Mouse (Mus musculus) lung, embryonic 16.5 days (tissue): Measurements from ENCODE around the gene Gm973. TPM values are rescaled to one million over a fixed set of nuclear protein-coding genes. Genes with fewer than 3 reads are reported as not detected.

Source experiments
- ATAC-seq: fragments of 200-750 bp; cut with Nextera tagmentation; 2 replicates; pipeline ENCODE4 v1.8.0; 2017; ENCODE audit warnings: low read depth, mild to moderate bottlenecking, moderate library complexity
- H3K27ac ChIP-seq: fragments of 300-500 bp; sonication (generic); 2 replicates; pipeline ENCODE4 v1.5.1; 2014; ENCODE audit warnings: mild to moderate bottlenecking, control low read depth, low read length
- H3K27me3 ChIP-seq: fragments of 300-500 bp; sonication (generic); 2 replicates; pipeline ENCODE4 v1.6.1; 2014; ENCODE audit warnings: low read depth, low read length, mixed read lengths; ENCODE audit not compliant: control insufficient read depth, insufficient read depth
- H3K36me3 ChIP-seq: fragments of 300-500 bp; sonication (generic); 2 replicates; pipeline ENCODE4 v1.6.1; 2014; ENCODE audit warnings: low read length; ENCODE audit not compliant: control insufficient read depth, insufficient read depth
- H3K4me1 ChIP-seq: fragments of 300-500 bp; sonication (generic); replicated peaks from 2 replicates; pipeline ENCODE4 v1.6.1; 2014; ENCODE audit warnings: low read length, mixed read lengths; ENCODE audit not compliant: control insufficient read depth, insufficient read depth
- H3K4me2 ChIP-seq: fragments of 300-500 bp; sonication (generic); 2 replicates; pipeline ENCODE4 v1.6.1; 2014; ENCODE audit warnings: low read depth, low read length, control low read depth
- H3K4me3 ChIP-seq: fragments of 300-500 bp; sonication (generic); 2 replicates; pipeline ENCODE4 v1.5.1; 2014; ENCODE audit warnings: mild to moderate bottlenecking, low read length, control low read depth
- H3K9ac ChIP-seq: fragments of 300-500 bp; sonication (generic); 2 replicates; pipeline ENCODE4 v1.6.1; 2014; ENCODE audit warnings: low read length, control low read depth
- H3K9me3 ChIP-seq: fragments of 300-500 bp; sonication (generic); 2 replicates; pipeline ENCODE4 v1.6.1; 2016; ENCODE audit warnings: low read length; ENCODE audit not compliant: control insufficient read depth
- WGBS: fragments of 180-500 bp; shearing (Covaris S2); extraction: QIAGEN DNeasy Blood & Tissue Kit; methylation state at CpG from one replicate; pipeline ENCODE4 v1.1.7; 2014; 5-methylcytosine and 5-hydroxymethylcytosine counted together
- polyA plus RNA-seq: library from polyadenylated mRNA; unstranded; fragments of >200 nt; fragmentation: Nextera tagmentation; extraction: Ambion mirVana; gene quantifications from 2 replicates; pipeline ENCODE4 v1.2.1, GENCODE M21; 2015

Gm973 gene
- polyA plus RNA-seq, 1 experiment from 2014 or later: 2.0 TPM

GRCm38 (mm10) chr1:59571502-59571901, 55.4 kb downstream of the Gm973 start:
- WGBS: 80% methylated on average over 3 of the region's 3 CpGs
- H3K4me1 ChIP-seq: peaks cover 2% of the 10 kb centered on the region; the same call in 1 of the 2 replicates
- H3K27ac ChIP-seq: no peak overlapping the region
- no peak overlapping the region for H3K4me2 ChIP-seq
- H3K27me3 ChIP-seq: no peaks in the 10 kb centered on the region
- no peaks in the 10 kb centered on the region for H3K36me3 ChIP-seq
- H3K4me3 ChIP-seq: no peak overlapping the region
- no peak overlapping the region for H3K9ac ChIP-seq
- no peak for ATAC-seq
- H3K9me3 ChIP-seq: no peaks in the 10 kb centered on the region

GRCm38 (mm10) chr1:59573843-59574242, 57.8 kb downstream of the Gm973 start:
- Histone ChIP-seq H3K4me2 (no peak overlapping the region), H3K9me3 (no peaks in the 10 kb centered on the region)
- no peak for ATAC-seq

GRCm38 (mm10) chr1:59574262-59575187, 58.5 kb downstream of the Gm973 start:
- peak overlapping the region; percentile 18; the same call in 1 of the 2 replicates for H3K4me3 ChIP-seq
- no peak overlapping the region for H3K27ac ChIP-seq

More at GRCm38 (mm10) chr1:59573843-59574242, 57.8 kb downstream of the Gm973 start:
- H3K27ac ChIP-seq: no peak overlapping the region
- 82% methylated on average over 3 of the region's 3 CpGs for WGBS
- H3K9ac ChIP-seq: no peak overlapping the region
- peaks cover 3% of the 10 kb centered on the region for H3K4me1 ChIP-seq
- no peaks in the 10 kb centered on the region for H3K36me3 ChIP-seq
- H3K27me3 ChIP-seq: no peaks in the 10 kb centered on the region
- H3K4me3 ChIP-seq: no peak overlapping the region

GRCm38 (mm10) chr1:59578770-59579169, 62.7 kb downstream of the Gm973 start:
- Histone ChIP-seq H3K4me3 (no peak overlapping the region), H3K27ac (no peak overlapping the region; the same call in 1 of the 2 replicates), H3K9ac (no peak overlapping the region), H3K4me2 (no peak overlapping the region), H3K4me1 (peaks cover 23% of the 10 kb centered on the region), H3K27me3 (no peaks in the 10 kb centered on the region), H3K36me3 (no peaks in the 10 kb centered on the region), H3K9me3 (no peaks in the 10 kb centered on the region)
- no peak for ATAC-seq
- WGBS: 36% methylated on average over 4 of the region's 4 CpGs

More at GRCm38 (mm10) chr1:59574262-59575187, 58.5 kb downstream of the Gm973 start:
- Histone ChIP-seq H3K9me3 (no peaks in the 10 kb centered on the region), H3K4me2 (peak overlapping the region; percentile 41; the same call in 1 of the 2 replicates), H3K36me3 (no peaks in the 10 kb centered on the region), H3K9ac (peak overlapping the region; percentile 43), H3K4me1 (peaks cover 9% of the 10 kb centered on the region), H3K27me3 (no peaks in the 10 kb centered on the region)
- ATAC-seq: 0 out of 2 replicates have a peak, but pooled peaks have one; percentile 26
- 44% methylated on average over 21 of the region's 21 CpGs for WGBS

GRCm38 (mm10) chr1:59579327-59579726, 63.3 kb downstream of the Gm973 start:
- peaks cover 25% of the 10 kb centered on the region for H3K4me1 ChIP-seq
- no peak overlapping the region for H3K4me2 ChIP-seq
- no peak overlapping the region; the same call in 1 of the 2 replicates for H3K9ac ChIP-seq
- 8% methylated on average over 5 of the region's 5 CpGs for WGBS
- H3K27ac ChIP-seq: peak overlapping the region; percentile 84
- no peaks in the 10 kb centered on the region for H3K9me3 ChIP-seq
- no peaks in the 10 kb centered on the region for H3K27me3 ChIP-seq
- H3K4me3 ChIP-seq: no peak overlapping the region
- peak; percentile 26 for ATAC-seq
- no peaks in the 10 kb centered on the region for H3K36me3 ChIP-seq

GRCm38 (mm10) chr1:59580131-59580751, 64.2 kb downstream of the Gm973 start:
- Histone ChIP-seq H3K9me3 (no peaks in the 10 kb centered on the region), H3K27me3 (no peaks in the 10 kb centered on the region), H3K27ac (peak overlapping the region; percentile 84), H3K4me1 (peaks cover 25% of the 10 kb centered on the region), H3K4me3 (no peak overlapping the region), H3K36me3 (no peaks in the 10 kb centered on the region), H3K9ac (no peak overlapping the region), H3K4me2 (peak overlapping the region; percentile 13)
- 4% methylated on average over 8 of the region's 8 CpGs for WGBS
- peak; percentile 86 for ATAC-seq

- Histone ChIP-seq H3K4me2 (no peak overlapping the region), H3K36me3 (no peaks in the 10 kb centered on the region), H3K27ac (peak overlapping the region; percentile 84), H3K27me3 (no peaks in the 10 kb centered on the region), H3K4me1 (peaks cover 25% of the 10 kb centered on the region), H3K4me3 (no peak overlapping the region), H3K9ac (no peak overlapping the region), H3K9me3 (no peaks in the 10 kb centered on the region)
- 53% methylated on average over 3 of the region's 3 CpGs for WGBS
- ATAC-seq: no peak
These were observed 64.8 kb downstream of the Gm973 start for GRCm38 (mm10) chr1:59580880-59581279.

GRCm38 (mm10) chr1:59584656-59585410, 68.8 kb downstream of the Gm973 start:
- H3K9me3 ChIP-seq: no peaks in the 10 kb centered on the region
- peak overlapping the region; percentile 49 for H3K4me2 ChIP-seq
- ATAC-seq: peak; percentile 31; the same call in 1 of the 2 replicates
- WGBS: 15% methylated on average over 18 of the region's 18 CpGs
- H3K9ac ChIP-seq: no peak overlapping the region
- no peak overlapping the region for H3K27ac ChIP-seq
- peaks cover 16% of the 10 kb centered on the region for H3K4me1 ChIP-seq
- 0 out of 2 replicates have a peak overlapping the region, but pooled peaks have one; percentile 12 for H3K4me3 ChIP-seq
- H3K36me3 ChIP-seq: no peaks in the 10 kb centered on the region
- no peaks in the 10 kb centered on the region for H3K27me3 ChIP-seq
